Comparison of ENCODE assay signal across 8 mouse cellular contexts in the genomic region with DNA sequence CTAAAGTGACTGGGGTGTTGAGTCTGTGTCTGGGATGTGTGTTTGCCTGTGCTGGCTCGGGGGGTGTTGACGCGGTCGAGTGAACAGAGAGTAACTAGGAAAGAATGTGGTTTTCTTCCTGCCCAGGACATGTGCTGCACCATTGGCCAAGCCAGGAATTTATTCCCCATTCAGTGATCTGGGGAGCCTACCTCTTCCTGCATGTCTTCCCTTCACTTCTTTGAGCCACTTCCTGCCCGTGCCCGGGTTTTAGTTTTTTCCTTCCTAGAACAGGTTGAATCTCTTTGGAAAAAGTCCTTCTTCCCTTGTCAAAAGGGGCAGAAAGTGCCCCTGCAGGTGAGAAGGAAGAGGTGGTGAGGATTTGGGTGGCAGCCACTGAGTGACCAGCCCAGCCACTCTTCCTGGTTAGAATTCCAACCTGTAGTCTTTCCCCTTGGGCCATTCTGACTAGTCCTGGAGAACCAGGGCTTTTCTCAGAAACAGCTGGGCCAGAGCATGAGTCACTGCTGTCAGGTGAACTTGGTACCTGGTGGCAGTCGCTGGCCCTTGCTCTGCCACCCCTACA. TPM values are rescaled to one million over a fixed set of nuclear protein-coding genes. Genes with fewer than 3 reads are reported as not detected.
DNase-seq lines count a peak whose midpoint lies in the region; ATAC-seq lines count a peak whose summit lies in the region.

No protein-coding gene starts in this region.

- 39% methylated on average over 7 of the region's 7 CpGs for WGBS in lung, embryonic 15.5 days
- WGBS in forebrain, embryonic 14.5 days, result 50% methylated on average over 7 of the region's 7 CpGs
- WGBS in kidney, embryonic 14.5 days, result 27% methylated on average over 7 of the region's 7 CpGs
- WGBS in midbrain, embryonic 16.5 days, result 54% methylated on average over 7 of the region's 7 CpGs

- no peaks in the 10 kb centered on the region for H3K9me3 ChIP-seq in lung, embryonic 15.5 days
- H3K9me3 ChIP-seq in forebrain, embryonic 14.5 days (replicated peaks; ENCODE audit: control insufficient read depth, low read length), result no peaks in the 10 kb centered on the region
- no peaks in the 10 kb centered on the region for H3K9me3 ChIP-seq in kidney, embryonic 14.5 days (ENCODE audit: control insufficient read depth, low read length)
- no peaks in the 10 kb centered on the region for H3K9me3 ChIP-seq in midbrain, embryonic 16.5 days (replicated peaks; ENCODE audit: control insufficient read depth, low read length, poor library complexity, severe bottlenecking)

- H3K27me3 ChIP-seq in lung, embryonic 15.5 days, result no peaks in the 10 kb centered on the region
- H3K27me3 ChIP-seq in forebrain, embryonic 14.5 days (replicated peaks; ENCODE audit: control insufficient read depth, insufficient read depth, low read length), result no peaks in the 10 kb centered on the region
- no peaks in the 10 kb centered on the region for H3K27me3 ChIP-seq in kidney, embryonic 14.5 days (ENCODE audit: control insufficient read depth, insufficient read depth, low read length)
- no peaks in the 10 kb centered on the region for H3K27me3 ChIP-seq in midbrain, embryonic 16.5 days (ENCODE audit: control insufficient read depth, insufficient read depth, low read depth, low read length)

- DNase-seq in lung, postnatal 14 days, result no peak
- no peak for DNase-seq in forebrain, embryonic 14.5 days (ENCODE audit: low spot score)
- no peak for DNase-seq in spleen, postnatal 14 days (ENCODE audit: low spot score in 2 of 2)
- DNase-seq in layer of hippocampus, adult 8-10 months (ENCODE audit: low spot score in 2 of 2), result no peak
- no peak for DNase-seq in layer of hippocampus, adult 9-10 months (ENCODE audit: low spot score)

- peak overlapping the region; percentile 86 for H3K4me3 ChIP-seq in lung, embryonic 15.5 days
- peak overlapping the region; percentile 80 for H3K4me3 ChIP-seq in forebrain, embryonic 14.5 days (ENCODE audit: low read depth, low read length)
- peak overlapping the region; percentile 81 for H3K4me3 ChIP-seq in kidney, embryonic 14.5 days (ENCODE audit: low read length)
- peak overlapping the region; percentile 82 for H3K4me3 ChIP-seq in midbrain, embryonic 16.5 days (ENCODE audit: low read depth, low read length)

- peaks cover 31% of the 10 kb centered on the region for H3K4me1 ChIP-seq in lung, embryonic 15.5 days
- peaks cover 12% of the 10 kb centered on the region for H3K4me1 ChIP-seq in forebrain, embryonic 14.5 days (ENCODE audit: control insufficient read depth, insufficient read depth, low read length)
- H3K4me1 ChIP-seq in kidney, embryonic 14.5 days (ENCODE audit: control insufficient read depth, insufficient read depth, low read length), result peaks cover 10% of the 10 kb centered on the region; the same call in 1 of the 2 replicates
- H3K4me1 ChIP-seq in midbrain, embryonic 16.5 days (ENCODE audit: control insufficient read depth, insufficient read depth, low read length), result peaks cover 26% of the 10 kb centered on the region

- 0 out of 2 replicates have a peak overlapping the region, but pooled peaks have one; percentile 95 for H3K27ac ChIP-seq in lung, embryonic 15.5 days
- no peak overlapping the region for H3K27ac ChIP-seq in forebrain, embryonic 14.5 days (ENCODE audit: low read depth, low read length)
- peak overlapping the region; percentile 90; the same call in 1 of the 2 replicates for H3K27ac ChIP-seq in kidney, embryonic 14.5 days (ENCODE audit: low read depth, low read length)
- no peak overlapping the region for H3K27ac ChIP-seq in midbrain, embryonic 16.5 days (ENCODE audit: low read length)

- H3K36me3 ChIP-seq in lung, embryonic 15.5 days, result peaks cover 7% of the 10 kb centered on the region
- peaks cover 16% of the 10 kb centered on the region for H3K36me3 ChIP-seq in forebrain, embryonic 14.5 days (ENCODE audit: control insufficient read depth, insufficient read depth, low read length)
- peaks cover 15% of the 10 kb centered on the region for H3K36me3 ChIP-seq in kidney, embryonic 14.5 days (ENCODE audit: control insufficient read depth, insufficient read depth, low read length)
- no peaks in the 10 kb centered on the region for H3K36me3 ChIP-seq in midbrain, embryonic 16.5 days (ENCODE audit: control insufficient read depth, insufficient read depth, low read length)

- ATAC-seq in lung, embryonic 15.5 days (ENCODE audit: borderline replicate concordance, extremely low read depth, low FRiP score, low TSS enrichment), result no peak
- ATAC-seq in forebrain, embryonic 14.5 days, result no peak
- no peak for ATAC-seq in kidney, embryonic 14.5 days (ENCODE audit: low FRiP score, low TSS enrichment)
- no peak for ATAC-seq in midbrain, embryonic 16.5 days

- peak overlapping the region; percentile 93 for H3K9ac ChIP-seq in lung, embryonic 15.5 days
- peak overlapping the region; percentile 78 for H3K9ac ChIP-seq in forebrain, embryonic 14.5 days (ENCODE audit: low read length)
- H3K9ac ChIP-seq in kidney, embryonic 14.5 days (ENCODE audit: low read depth, low read length), result peak overlapping the region; percentile 81
- H3K9ac ChIP-seq in midbrain, embryonic 16.5 days (ENCODE audit: low read depth, low read length), result peak overlapping the region; percentile 89

- peak overlapping the region; percentile 85 for H3K4me2 ChIP-seq in lung, embryonic 15.5 days
- H3K4me2 ChIP-seq in forebrain, embryonic 14.5 days (ENCODE audit: low read length), result peak overlapping the region; percentile 95
- H3K4me2 ChIP-seq in kidney, embryonic 14.5 days (replicated peaks; ENCODE audit: low read depth, low read length), result peak overlapping the region; percentile 78
- H3K4me2 ChIP-seq in midbrain, embryonic 16.5 days (ENCODE audit: low read length), result peak overlapping the region; percentile 93

RNA-seq across cellular contexts. Expression of a gene that starts 1.3 kb away (rescaled TPM):
- polyA plus RNA-seq in lung, embryonic 15.5 days (2015; fragmentation: Nextera tagmentation; extraction: Ambion mirVana), result 17.2 and 17.5 TPM in 2 replicates
- polyA plus RNA-seq in forebrain, embryonic 14.5 days (2014; fragmentation: Nextera tagmentation; extraction: Ambion mirVana), result 15.1 TPM in 2 replicates
- 12.9 and 22.4 TPM in 2 replicates for polyA plus RNA-seq in kidney, embryonic 14.5 days (2014; fragmentation: Nextera tagmentation; extraction: Ambion mirVana)
- polyA plus RNA-seq in midbrain, embryonic 16.5 days (2015; fragmentation: Nextera tagmentation; extraction: Ambion mirVana), result 16.7 and 19.2 TPM in 2 replicates
- 10 to 100 TPM; 19.6 to 22.0 (median 20.8) TPM for total RNA-seq in layer of hippocampus, adult 8-10 months (2022)

RNA-seq across cellular contexts. Expression of a gene that starts 12.8 kb away (rescaled TPM):
- polyA plus RNA-seq in lung, embryonic 15.5 days (2015; fragmentation: Nextera tagmentation; extraction: Ambion mirVana), result 50.0 and 54.4 TPM in 2 replicates
- 49.1 and 57.9 TPM in 2 replicates for polyA plus RNA-seq in forebrain, embryonic 14.5 days (2014; fragmentation: Nextera tagmentation; extraction: Ambion mirVana)
- polyA plus RNA-seq in kidney, embryonic 14.5 days (2014; fragmentation: Nextera tagmentation; extraction: Ambion mirVana), result 70.0 and 70.9 TPM in 2 replicates
- polyA plus RNA-seq in midbrain, embryonic 16.5 days (2015; fragmentation: Nextera tagmentation; extraction: Ambion mirVana), result 43.1 and 43.3 TPM in 2 replicates
- 10 to 100 TPM; 36.7 to 46.9 (median 39.6) TPM for total RNA-seq in layer of hippocampus, adult 8-10 months (2022)

RNA-seq across cellular contexts. Expression of a gene that starts 13.1 kb away (rescaled TPM):
- 307 and 313 TPM in 2 replicates for polyA plus RNA-seq in lung, embryonic 15.5 days (2015; fragmentation: Nextera tagmentation; extraction: Ambion mirVana)
- 363 and 380 TPM in 2 replicates for polyA plus RNA-seq in forebrain, embryonic 14.5 days (2014; fragmentation: Nextera tagmentation; extraction: Ambion mirVana)
- polyA plus RNA-seq in kidney, embryonic 14.5 days (2014; fragmentation: Nextera tagmentation; extraction: Ambion mirVana), result 252 and 291 TPM in 2 replicates
- polyA plus RNA-seq in midbrain, embryonic 16.5 days (2015; fragmentation: Nextera tagmentation; extraction: Ambion mirVana), result 406 and 425 TPM in 2 replicates
- 100 to 1,000 TPM; 420 to 440 (median 425) TPM for total RNA-seq in layer of hippocampus, adult 8-10 months (2022)

RNA-seq across cellular contexts. Expression of a gene that starts 30.0 kb away (rescaled TPM):
- 909 and 953 TPM in 2 replicates for polyA plus RNA-seq in lung, embryonic 15.5 days (2015; fragmentation: Nextera tagmentation; extraction: Ambion mirVana)
- polyA plus RNA-seq in forebrain, embryonic 14.5 days (2014; fragmentation: Nextera tagmentation; extraction: Ambion mirVana), result 709 and 911 TPM in 2 replicates
- polyA plus RNA-seq in kidney, embryonic 14.5 days (2014; fragmentation: Nextera tagmentation; extraction: Ambion mirVana), result 1,078 and 1,559 TPM in 2 replicates
- 584 and 621 TPM in 2 replicates for polyA plus RNA-seq in midbrain, embryonic 16.5 days (2015; fragmentation: Nextera tagmentation; extraction: Ambion mirVana)
- 1,000 to 10,000 TPM in 2 of 4 experiments, 100 to 1,000 TPM in 2; 772 to 1,065 (median 933) TPM for total RNA-seq in layer of hippocampus, adult 8-10 months (2022)

RNA-seq across cellular contexts. Expression of a gene that starts 34.0 kb away (rescaled TPM):
- 120 and 122 TPM in 2 replicates for polyA plus RNA-seq in lung, embryonic 15.5 days (2015; fragmentation: Nextera tagmentation; extraction: Ambion mirVana)
- polyA plus RNA-seq in forebrain, embryonic 14.5 days (2014; fragmentation: Nextera tagmentation; extraction: Ambion mirVana), result 174 and 199 TPM in 2 replicates
- polyA plus RNA-seq in kidney, embryonic 14.5 days (2014; fragmentation: Nextera tagmentation; extraction: Ambion mirVana), result 129 and 151 TPM in 2 replicates
- 163 and 185 TPM in 2 replicates for polyA plus RNA-seq in midbrain, embryonic 16.5 days (2015; fragmentation: Nextera tagmentation; extraction: Ambion mirVana)
- total RNA-seq in layer of hippocampus, adult 8-10 months (2022), result 100 to 1,000 TPM in 2 of 4 experiments, 10 to 100 TPM in 2; 86.4 to 104 (median 97.3) TPM

Comparison
In these comparisons a context has a peak if more than half of its experiments do, and no peak if none do; other contexts are left out.
1. H3K27ac ChIP-seq: peak in lung, embryonic 15.5 days (single experiment) and kidney, embryonic 14.5 days (single experiment); none in forebrain, embryonic 14.5 days (single experiment) and midbrain, embryonic 16.5 days (single experiment).
2. Peak in every context shown above with its lines, with median percentiles within 50 percentile points of each other: H3K4me2 ChIP-seq, H3K4me3 ChIP-seq and H3K9ac ChIP-seq.